Mouse (Mus musculus) G1E (cell line): Measurements from ENCODE around the gene Cog4. TPM values are rescaled to one million over a fixed set of nuclear protein-coding genes. Genes with fewer than 3 reads are reported as not detected.

Experiments
- ATAC-seq: 2 replicates; pipeline ENCODE4 v1.8.0; 2016; ENCODE audit warnings: mild to moderate bottlenecking; ENCODE audit not compliant: insufficient number of reproducible peaks, poor library complexity, low FRiP score, severe bottlenecking; ENCODE audit errors: extremely low read depth
- DNase-seq: peaks from one replicate; pipeline ENCODE4 v3.0.0; 2012; ENCODE audit warnings: low spot score
- H3K27me3 ChIP-seq: 2 replicates; pipeline ENCODE4 v1.6.1; 2012; ENCODE audit warnings: mild to moderate bottlenecking, low read length, inconsistent platforms; ENCODE audit not compliant: insufficient read depth
- H3K36me3 ChIP-seq: replicated peaks from 2 replicates; pipeline ENCODE3; 2012; ENCODE audit warnings: mild to moderate bottlenecking, inconsistent platforms
- H3K4me1 ChIP-seq: 2 replicates; pipeline ENCODE4 v1.6.1; 2012; ENCODE audit warnings: low read depth, low read length, inconsistent platforms, mixed read lengths; ENCODE audit not compliant: insufficient read depth
- H3K4me3 ChIP-seq: 2 replicates; pipeline ENCODE4 v1.5.1; 2012; ENCODE audit warnings: low read depth, mild to moderate bottlenecking, inconsistent platforms, low read length, moderate library complexity, mixed read lengths
- H3K9me3 ChIP-seq: replicated peaks from 2 replicates; pipeline ENCODE4 v1.6.1; 2012; ENCODE audit warnings: inconsistent platforms
- CTCF ChIP-seq: IDR thresholded peaks from 2 replicates; pipeline ENCODE4 v1.5.1; 2012; ENCODE audit warnings: low read depth, low read length, inconsistent platforms, mixed read lengths
- GATA1 ChIP-seq: IDR thresholded peaks from 2 replicates; pipeline ENCODE4 v1.6.1; 2012; ENCODE audit warnings: borderline replicate concordance, low read length, inconsistent platforms, mixed read lengths
- GATA2 ChIP-seq: IDR thresholded peaks from 2 replicates; pipeline ENCODE4 v1.6.1; 2012; ENCODE audit warnings: low read depth, low read length, inconsistent platforms, borderline replicate concordance
- POLR2AphosphoS5 ChIP-seq: IDR thresholded peaks from 2 replicates; pipeline ENCODE4 v1.6.1; 2012; ENCODE audit warnings: low read depth, low read length, inconsistent platforms; ENCODE audit not compliant: insufficient replicate concordance
- TAL1 ChIP-seq: conservative IDR thresholded peaks from 2 replicates; pipeline ENCODE4 v1.6.1; 2012; ENCODE audit warnings: low read depth, low read length, inconsistent platforms, mixed read lengths
- polyA plus RNA-seq: library from polyadenylated mRNA; stranded (reverse); fragments of >175 nt; gene quantifications from 2 replicates; pipeline ENCODE4 v1.2.3, GENCODE M21; 2012
- total RNA-seq, 2 experiments: library from RNA; stranded (forward) in 1 of 2; stranded (reverse) in 1 of 2; fragments of 200-1000 nt in 1 of 2; fragments of >200 nt in 1 of 2; fragmentation: Nextera tagmentation in 1 of 2; gene quantifications; 2 replicates each; pipeline ENCODE4 v1.2.3; 2014 to 2017

The Cog4 gene
- total and polyA plus RNA-seq, 3 experiments: 20.2 to 45.6 (median 32.8) TPM

DNA sequence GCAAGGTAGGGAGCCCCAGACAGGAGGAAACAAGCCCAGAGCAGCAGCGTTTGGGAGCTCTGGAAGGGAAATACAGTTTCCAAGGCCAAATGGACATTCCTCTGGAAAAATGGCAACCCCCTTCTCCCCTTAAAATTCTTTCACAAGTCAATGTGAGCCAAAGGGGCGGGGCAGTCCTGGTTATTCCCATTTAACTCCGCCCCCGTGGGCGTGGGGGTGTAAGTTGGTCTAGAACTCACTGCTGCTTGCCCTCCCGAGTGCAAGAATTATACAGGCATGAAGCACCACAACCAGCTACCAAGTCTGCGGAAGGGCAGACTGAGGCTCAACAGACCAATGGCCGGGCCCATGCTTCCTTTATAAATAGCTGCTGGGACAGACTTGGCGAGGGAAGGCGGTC lies 48.5 kb downstream of the Cog4 start:
- no peaks in the 10 kb centered on the region for H3K27me3 ChIP-seq
- H3K4me1 ChIP-seq: peaks cover 20% of the 10 kb centered on the region
- TF ChIP-seq POLR2AphosphoS5 (no peak), CTCF (no peak), TAL1 (no peak)
- H3K9me3 ChIP-seq: no peaks in the 10 kb centered on the region
- H3K36me3 ChIP-seq: peaks cover 88% of the 10 kb centered on the region
- no peak for DNase-seq
- no peak for ATAC-seq
- no peak overlapping the region for H3K4me3 ChIP-seq

DNA sequence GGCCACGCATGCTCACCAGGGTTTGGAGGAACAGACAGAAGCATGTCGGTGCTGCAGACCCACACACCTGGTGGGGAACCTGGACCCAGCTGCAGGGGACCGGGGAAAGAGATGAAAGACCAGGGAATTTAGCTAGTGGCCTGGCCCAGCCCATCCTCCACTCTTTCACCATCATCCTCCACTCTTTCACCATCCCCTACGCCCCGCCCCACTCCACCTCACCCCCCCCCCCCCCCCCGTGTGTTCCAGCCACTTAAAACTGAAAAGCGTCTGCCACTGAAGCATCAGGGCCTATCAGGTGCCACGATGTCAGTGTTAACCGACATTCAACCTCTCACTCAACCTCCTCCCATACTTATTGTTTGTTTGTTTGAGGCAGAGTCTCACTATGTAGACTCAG lies 48.9 kb downstream of the Cog4 start:
- ATAC-seq (no peak), DNase-seq (no peak)
- Histone ChIP-seq H3K4me1 (peaks cover 19% of the 10 kb centered on the region), H3K36me3 (peaks cover 87% of the 10 kb centered on the region), H3K27me3 (no peaks in the 10 kb centered on the region), H3K9me3 (no peaks in the 10 kb centered on the region), H3K4me3 (no peak overlapping the region)
- no peak for TF ChIP-seq POLR2AphosphoS5

DNA sequence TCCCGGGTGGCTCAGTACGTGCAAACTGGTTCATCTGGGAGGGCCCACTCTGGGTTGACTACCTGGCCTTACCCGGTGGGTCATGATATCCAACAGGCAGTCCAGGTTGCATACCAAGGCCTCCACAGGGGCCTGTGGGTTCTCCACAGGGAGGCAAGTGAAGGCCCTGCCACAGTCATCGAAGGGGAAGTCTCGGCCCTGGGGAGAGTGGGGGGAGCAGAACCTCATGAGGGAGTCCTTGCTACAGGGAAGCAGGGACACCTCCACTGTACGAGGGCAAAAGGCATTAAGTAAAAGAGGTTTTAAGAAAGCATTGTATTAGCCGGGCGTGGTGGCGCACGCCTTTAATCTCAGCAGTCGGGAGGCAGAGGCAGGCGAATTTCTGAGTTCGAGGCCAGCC lies 49.4 kb downstream of the Cog4 start:
- no peak for ATAC-seq
- peaks cover 23% of the 10 kb centered on the region for H3K4me1 ChIP-seq
- H3K36me3 ChIP-seq: peaks cover 86% of the 10 kb centered on the region

DNA sequence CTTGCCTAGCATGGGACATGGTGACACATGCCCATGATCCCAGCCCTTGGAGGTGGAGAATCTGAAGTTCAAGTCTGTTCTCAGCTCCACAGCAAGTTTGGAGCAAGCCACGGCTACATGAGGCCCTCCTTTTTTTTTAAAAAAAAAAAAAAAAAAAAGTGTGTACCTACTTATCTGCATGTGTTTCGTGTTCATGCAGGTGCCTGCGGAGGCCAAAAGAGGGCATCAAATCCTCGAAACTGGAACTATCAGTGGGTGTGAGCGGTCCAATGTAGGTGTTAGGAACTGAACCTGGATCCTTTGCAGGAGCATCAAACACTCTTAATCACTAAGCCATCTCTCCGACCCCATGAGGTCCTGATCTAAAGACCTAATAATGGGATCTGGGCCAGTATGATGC lies 51.1 kb downstream of the Cog4 start:
- ATAC-seq (no peak), DNase-seq (no peak)
- Histone ChIP-seq H3K27me3 (no peaks in the 10 kb centered on the region), H3K4me3 (no peak overlapping the region), H3K9me3 (no peaks in the 10 kb centered on the region), H3K36me3 (peaks cover 72% of the 10 kb centered on the region), H3K4me1 (peaks cover 32% of the 10 kb centered on the region)
- TF ChIP-seq POLR2AphosphoS5: no peak
- no peak for TF ChIP-seq TAL1
- TF ChIP-seq GATA2: no peak
- TF ChIP-seq GATA1: no peak
- TF ChIP-seq CTCF: no peak

More for the DNA sequence above, 49.4 kb downstream of the Cog4 start:
- no peaks in the 10 kb centered on the region for H3K9me3 ChIP-seq
- H3K27me3 ChIP-seq: no peaks in the 10 kb centered on the region
- TF ChIP-seq GATA1 (no peak), GATA2 (no peak), POLR2AphosphoS5 (no peak), TAL1 (no peak), CTCF (no peak)
- no peak for DNase-seq
- no peak overlapping the region for H3K4me3 ChIP-seq

DNA sequence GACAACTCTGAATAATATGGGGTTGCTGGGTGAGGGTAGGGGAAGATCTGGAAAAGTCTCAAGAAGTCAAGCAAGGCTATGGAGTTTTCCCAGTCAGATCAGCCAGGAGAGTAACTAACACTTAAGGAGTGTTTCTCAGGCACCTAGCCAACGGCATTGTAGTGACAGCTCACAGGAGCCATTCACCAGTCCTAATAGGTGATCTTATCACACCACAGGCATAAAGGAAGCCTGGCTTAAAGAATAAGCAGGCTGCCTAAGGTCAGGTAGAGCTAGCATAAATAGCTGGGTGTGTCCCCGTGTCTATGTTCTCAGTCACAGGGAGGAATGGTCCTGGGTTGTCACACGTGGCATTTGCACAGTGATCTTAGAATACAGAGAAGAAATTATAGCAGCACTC lies 54.7 kb downstream of the Cog4 start:
- ATAC-seq (no peak), DNase-seq (peak; percentile 18)
- H3K4me1 ChIP-seq: peaks cover 23% of the 10 kb centered on the region
- TF ChIP-seq CTCF: no peak
- TF ChIP-seq POLR2AphosphoS5: no peak
- no peak for TF ChIP-seq TAL1
- TF ChIP-seq GATA2: no peak
- TF ChIP-seq GATA1: no peak
- H3K4me3 ChIP-seq: no peak overlapping the region; the same call in 1 of the 2 replicates
- no peaks in the 10 kb centered on the region for H3K9me3 ChIP-seq
- no peaks in the 10 kb centered on the region for H3K27me3 ChIP-seq
- peaks cover 39% of the 10 kb centered on the region for H3K36me3 ChIP-seq

DNA sequence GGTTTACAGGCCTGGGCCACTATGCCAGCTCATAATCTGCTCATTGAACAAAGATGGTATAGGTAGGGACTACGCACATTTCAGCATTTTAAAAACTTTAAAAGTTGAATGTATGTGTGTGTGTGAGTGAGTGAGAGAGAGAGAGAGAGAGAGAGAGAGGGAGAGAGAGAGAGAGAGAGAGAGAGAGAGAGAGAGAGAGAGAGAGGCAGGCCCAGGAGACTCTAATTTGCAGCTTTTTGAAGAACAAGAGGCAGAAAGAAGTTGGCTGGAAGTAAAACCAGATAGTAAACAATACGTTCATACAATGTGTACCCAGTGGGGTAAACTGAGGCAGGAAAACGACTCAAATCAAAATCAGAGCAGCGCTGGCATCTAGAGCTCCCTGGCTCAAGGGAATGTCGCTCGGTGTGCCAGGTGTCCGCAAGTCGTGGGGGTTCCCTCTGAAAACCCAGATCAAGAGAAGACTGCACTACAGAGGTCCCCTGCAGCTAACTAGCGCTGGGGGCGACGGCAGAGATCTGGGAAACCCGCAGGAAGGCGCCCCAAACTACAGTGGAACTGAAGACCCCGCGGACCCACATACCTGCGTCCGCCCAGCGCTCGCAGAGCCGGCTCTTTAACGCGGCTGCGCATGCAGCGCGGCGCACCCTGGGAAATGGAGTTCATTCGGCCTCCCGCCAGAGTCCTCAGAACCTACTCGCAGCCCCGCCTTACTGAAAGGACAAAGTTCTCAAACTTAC lies 55.6 kb downstream of the Cog4 start, which contains the start of gene Fuk:
Gene Fuk (minus strand): TSS at position 650 of the 740 bp plus-strand sequence.
- TF ChIP-seq CTCF (no peak), GATA2 (no peak), TAL1 (no peak), GATA1 (no peak), POLR2AphosphoS5 (no peak)
- peak within 1 kb of the TSS; percentile 76 for H3K4me3 ChIP-seq
- ATAC-seq: peak; percentile 76
- H3K27me3 ChIP-seq: no peaks in the 10 kb centered on the region; the same call in 1 of the 2 replicates
- H3K9me3 ChIP-seq: no peaks in the 10 kb centered on the region
- DNase-seq: peak; percentile 81
- peaks cover 31% of the 10 kb centered on the region for H3K4me1 ChIP-seq
- peaks cover 36% of the 10 kb centered on the region for H3K36me3 ChIP-seq

DNA sequence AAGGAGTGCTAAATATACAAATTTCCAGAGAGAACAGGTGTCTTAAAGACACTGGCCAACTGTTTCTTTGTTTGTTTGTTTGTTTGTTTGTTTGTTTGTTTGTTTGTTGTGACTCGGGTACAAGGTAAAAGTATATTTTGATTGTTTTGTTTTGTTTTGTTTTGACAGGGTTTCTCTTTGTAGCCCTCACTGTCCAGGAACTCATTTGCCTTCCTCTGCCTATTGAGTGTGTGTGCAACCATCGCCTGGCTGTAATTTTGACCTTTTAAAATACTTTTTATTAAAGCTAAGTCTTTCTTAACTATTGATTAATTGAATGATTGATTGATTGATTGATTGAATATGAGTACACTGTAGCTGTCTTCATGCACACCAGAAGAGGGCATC lies 56.2 kb downstream of the Cog4 start:
- peaks cover 34% of the 10 kb centered on the region for H3K4me1 ChIP-seq
- DNase-seq: no peak
- ATAC-seq: no peak
- H3K36me3 ChIP-seq: peaks cover 30% of the 10 kb centered on the region
- peak overlapping the region; percentile 76 for H3K4me3 ChIP-seq
- TF ChIP-seq TAL1 (no peak), POLR2AphosphoS5 (no peak), CTCF (no peak), GATA1 (no peak), GATA2 (no peak)
- H3K9me3 ChIP-seq: no peaks in the 10 kb centered on the region
- H3K27me3 ChIP-seq: no peaks in the 10 kb centered on the region; the same call in 1 of the 2 replicates
